Mouse (Mus musculus) Muller cell, postnatal 12 days (primary cell): ENCODE measurements around the gene Ascc2.
"Not testable (repeated sequence)": the region's sequence is repeated elsewhere in the genome, so short reads cannot be mapped to it uniquely, and the experiment has no call there.

Experiments
- DNase-seq: peaks from one replicate; pipeline ENCODE4 v3.0.0-alpha.2; 2015; ENCODE audit errors: inconsistent ontology term

Ascc2 gene

DNA sequence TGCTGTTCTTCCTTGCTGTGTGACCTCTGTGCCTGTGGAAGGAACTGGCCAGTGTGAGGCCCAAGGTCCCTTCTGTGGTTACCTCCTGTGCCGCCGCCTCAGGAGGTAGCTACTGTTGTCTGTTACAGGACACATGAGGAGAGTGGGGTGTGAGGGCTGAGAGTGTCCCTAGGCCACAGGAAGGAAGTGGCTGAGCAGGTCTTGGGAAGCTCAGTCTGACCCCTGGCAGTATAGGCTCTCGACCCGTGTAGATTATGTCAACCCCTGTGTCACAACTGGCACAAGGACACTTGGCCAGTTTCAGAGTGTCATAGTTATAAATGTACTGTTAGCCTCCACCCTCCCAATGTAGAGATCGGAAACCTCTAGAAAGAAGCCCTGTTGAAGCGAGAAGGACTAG is 46.0 kb downstream of the Ascc2 start:
- no peak for DNase-seq

DNA sequence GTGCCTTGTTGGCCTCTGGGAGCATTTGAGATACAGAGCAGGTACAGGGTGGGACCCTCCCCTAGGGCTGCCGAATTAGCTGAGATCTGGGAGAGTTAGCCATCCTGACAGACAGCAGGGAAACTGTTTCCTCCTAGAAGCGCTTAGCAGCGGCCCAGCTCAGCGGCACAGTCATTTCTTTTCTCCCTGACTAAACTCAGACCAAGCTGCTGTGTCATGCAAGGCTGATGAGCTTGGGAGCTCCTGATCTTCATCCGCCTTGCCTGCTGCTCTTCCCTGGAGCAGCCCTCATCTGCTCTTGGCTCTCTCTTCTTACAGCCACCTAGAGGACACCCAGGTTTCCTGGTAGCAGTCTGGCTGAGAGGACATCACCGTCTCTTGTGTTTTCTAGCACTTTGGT is 46.6 kb downstream of the Ascc2 start:
- no peak for DNase-seq

DNA sequence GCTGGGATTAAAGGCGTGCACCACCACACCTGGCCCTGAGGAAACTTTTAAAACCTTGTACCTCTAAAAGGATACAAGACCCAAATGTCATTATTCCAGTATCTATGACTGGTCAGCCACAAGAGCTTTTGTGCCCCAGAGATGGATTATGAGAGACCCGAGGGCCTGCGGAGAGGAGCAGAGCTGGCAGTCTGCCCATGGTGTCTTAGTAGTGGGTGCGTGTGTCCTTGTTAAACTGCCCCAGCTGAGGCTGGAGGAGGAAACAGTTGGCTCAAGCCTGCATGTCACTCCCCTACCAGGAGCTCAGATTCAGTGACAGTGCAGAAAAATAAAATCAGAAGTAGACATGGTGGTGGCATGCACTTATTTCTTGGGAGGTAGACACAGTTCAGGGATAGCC is 47.5 kb downstream of the Ascc2 start:
- no peak for DNase-seq

DNA sequence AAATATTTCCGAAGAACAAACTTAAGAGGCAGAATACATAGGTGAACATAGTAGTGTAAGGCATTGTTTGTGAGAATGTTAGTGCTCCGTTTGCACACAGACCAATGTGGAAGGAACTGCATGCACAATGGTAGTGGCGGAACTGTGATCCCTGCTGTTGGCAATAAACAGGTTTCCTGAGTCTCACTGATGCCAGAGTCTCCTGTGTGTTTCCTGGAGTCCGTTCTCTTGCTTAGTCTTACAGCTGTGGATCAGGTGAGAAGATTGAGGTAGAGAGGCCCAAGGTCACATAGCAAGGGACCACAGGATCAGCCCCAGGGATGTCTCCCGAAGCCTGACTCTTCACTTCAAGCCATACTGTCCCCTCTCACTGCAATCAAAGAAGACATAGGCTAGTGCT is 48.0 kb downstream of the Ascc2 start:
- DNase-seq, result no peak

DNA sequence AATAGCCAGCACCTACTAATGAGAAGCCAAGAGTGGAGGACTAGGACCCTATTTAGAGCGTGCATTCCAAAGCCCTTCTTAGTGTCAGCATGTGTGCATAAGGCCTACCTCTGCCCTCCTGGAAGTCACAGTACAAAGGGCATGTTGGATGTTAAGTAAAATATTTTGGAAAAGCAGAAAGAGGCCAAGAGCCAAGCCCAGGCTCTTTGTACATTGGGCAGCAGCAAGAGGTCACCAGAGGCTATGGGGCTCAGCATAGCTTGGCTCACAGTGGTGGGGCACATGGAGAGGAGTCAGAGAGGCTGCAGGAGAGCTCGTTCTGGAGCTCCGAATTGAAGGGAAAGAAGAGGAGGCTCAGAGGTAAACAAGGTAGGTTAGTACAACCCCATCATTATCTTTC is 49.5 kb downstream of the Ascc2 start:
- no peak for DNase-seq

DNA sequence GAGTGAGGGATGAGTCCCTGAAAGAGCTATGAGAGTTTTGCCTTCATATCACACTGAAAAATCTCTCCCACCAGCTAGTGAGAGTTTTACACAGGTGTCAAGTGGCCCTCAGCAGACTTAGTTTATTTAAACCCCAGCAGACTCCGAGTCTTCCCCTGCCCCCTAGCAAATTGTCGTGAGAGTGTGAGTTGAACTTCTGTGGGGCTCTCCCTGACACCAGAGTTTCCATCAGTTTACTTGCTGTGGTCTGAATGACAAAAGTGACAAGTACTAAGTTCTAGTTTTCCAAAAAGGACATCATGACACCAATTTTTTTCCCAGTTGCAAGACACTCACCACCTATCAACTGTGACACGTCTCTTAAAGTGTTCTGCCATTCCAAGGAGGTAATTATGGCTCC is 50.3 kb downstream of the Ascc2 start:
- DNase-seq, result no peak

DNA sequence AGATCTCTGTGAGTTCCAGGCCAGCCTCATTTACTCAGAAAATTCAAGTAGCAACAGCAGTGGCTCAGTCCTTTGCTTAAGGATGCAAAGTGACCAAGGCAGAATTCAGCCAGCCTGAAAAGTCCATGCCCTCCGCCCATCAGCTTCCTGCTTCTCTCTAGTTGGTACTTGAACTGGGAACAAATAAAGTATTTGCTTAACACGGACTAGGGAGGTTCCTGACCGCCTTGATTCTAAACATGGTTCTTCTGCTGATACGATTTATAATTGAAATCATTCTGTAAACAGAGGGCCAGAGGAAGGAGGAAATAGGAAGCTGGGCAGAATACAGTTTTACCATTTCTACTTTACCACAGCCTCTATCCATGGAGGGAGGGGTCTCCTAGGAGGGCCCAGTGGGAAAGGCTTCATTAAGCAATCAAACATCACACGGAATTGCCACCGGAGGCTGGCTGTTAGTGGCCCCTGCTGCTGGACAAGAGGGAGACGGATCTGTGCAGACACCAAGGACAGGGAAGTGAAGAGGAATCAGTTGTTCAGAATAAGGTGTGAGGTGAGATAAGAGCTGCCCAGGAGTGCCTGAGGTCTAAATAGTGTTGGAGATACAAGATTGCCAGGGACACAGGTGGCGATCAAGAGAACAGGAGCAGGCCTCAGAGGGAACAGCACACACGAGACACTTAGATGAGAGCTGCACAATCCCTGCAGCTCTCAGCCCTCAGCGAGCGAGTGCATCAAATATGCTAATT is 51.3 kb downstream of the Ascc2 start:
- no peak for DNase-seq

DNA sequence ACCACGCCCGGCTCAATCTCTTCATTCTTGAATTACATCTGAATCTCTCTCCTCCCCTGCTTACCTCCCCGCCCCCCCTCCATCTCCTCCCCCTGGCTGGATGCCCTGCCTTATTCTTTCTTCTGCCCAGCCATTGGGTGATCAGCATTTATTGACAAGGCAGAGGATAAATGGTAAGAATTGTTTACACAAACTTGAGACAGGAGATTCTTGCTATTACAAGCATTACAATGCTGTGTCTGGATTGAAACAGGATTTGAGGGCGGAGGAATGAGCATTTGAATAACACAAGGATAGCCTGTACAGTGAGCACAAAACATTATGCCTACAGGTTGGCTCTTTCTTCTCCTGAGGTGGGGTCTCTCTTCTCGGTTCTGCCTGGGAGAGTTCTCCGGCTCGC is 52.8 kb downstream of the Ascc2 start:
- no peak for DNase-seq

DNA sequence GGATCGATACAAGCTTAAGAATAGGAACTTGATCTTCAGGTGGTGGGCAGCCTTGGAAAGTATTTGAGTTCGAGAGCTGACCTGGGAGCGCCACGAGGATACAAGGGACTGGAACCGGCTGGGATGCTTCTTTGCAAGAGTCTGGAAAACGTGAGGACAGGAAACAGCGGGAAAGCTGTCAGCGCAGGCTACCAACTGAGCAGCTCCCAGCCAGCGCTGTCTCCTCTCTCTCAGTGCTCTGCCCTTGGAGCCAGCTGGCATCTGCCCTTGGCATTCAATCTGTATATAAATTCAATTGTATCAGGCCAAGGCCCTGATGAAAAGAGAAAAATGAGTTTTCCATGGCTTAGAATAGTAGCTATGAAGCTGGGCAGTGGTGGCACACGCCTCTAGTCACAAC is 53.7 kb downstream of the Ascc2 start:
- peak; percentile 6 for DNase-seq

DNA sequence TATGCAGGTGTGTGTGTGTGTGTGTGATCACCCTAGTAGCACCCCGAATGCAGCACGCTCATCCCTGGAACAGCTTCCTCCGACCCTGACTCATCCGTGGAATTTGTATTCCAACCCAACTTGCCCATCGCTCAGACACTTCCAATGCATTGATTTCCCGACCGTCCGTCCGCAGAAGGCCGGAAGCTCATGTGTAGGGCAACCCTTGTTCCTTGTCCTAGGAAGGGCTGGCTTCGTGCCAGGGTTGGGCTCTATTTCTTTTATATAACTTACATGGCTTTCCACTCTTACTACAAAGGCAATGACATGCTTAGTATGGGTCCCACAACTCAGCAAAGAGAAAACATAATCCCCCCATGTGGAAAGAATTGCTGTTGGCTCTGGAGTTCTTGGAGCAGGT is 54.6 kb downstream of the Ascc2 start:
- no peak for DNase-seq

DNA sequence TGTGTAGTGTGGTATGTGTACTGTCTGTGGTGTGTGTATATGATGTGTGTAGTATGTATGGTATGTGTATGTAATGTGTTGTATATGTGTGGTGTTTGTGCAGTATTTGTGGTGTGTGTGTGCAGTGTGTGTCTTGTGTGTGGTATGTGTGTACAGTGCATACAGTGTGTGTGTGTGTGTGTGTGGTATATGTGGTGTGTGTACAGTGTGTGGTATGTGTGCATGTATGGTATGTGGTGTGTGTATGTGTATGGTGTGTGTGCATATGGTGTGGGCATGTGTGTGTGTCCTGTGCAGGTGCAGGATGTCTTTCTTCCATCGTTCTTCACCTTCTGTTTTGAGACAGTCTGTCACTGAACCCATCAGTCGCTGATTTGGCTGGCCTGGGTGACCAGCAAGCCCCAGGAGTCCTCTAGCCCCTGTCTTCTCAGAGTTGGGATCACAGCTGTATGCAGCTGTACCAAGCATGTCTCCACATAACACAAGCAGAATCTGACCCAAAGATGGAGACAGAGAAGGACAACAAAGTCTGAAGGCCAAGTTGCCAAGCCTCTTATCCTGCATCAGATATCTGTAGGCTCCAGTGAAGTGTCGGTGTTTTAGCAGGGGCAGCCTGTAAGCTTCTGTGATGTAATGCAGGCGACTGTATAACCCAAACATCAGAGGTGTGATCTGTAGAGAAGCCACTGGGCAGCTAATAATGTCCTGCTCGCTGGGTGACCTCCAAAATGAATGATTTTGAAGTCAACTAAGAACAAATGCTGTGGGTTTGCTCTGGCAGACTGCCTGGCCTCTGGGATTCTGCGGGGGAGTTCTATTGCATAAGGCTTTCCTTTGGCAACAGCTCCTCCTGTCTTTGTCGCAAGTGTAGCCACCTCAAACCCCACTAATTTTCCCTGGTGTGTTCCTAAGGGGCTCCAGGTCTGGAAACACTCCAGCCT is 59.8 kb downstream of the Ascc2 start:
- DNase-seq, result peak; percentile 92

DNA sequence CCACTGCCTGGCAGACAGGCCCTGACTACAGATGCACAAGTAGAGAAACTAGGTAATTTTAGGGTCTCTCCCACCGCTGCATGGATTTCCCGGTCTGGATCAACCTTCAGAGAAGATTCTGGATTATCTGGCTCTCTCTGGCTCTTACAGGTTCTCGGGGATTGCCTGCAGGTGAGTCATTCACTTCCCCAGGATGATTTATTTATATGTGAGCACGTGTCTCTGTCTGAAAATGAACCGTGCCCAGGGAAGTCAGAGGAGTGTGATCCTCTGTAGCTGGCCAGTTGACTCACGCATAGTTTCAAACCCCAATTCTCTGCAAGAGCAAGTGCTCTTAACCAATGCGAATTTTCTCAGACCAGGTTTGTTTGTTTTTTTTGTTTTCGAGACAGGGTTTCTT is 63.2 kb downstream of the Ascc2 start:
- DNase-seq, result no peak

DNA sequence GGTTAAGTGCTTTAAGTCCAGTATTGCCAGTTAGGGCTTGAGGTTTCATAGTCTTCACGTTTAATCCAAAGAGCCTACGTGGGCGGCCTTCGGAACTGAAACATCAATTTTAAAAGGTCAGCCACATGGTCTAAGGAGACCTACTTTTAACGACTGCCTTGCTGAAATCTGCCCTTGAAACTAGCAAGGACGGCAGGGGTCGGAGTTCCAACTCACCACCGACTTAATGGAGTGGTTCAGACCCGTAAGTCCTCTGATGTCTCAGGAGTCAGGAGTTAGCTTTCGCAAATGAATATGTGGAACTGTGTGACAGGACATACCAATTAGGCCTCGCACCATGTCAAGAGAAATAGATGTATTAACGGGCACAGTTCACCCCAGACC is 66.1 kb downstream of the Ascc2 start:
- DNase-seq, result no peak

DNA sequence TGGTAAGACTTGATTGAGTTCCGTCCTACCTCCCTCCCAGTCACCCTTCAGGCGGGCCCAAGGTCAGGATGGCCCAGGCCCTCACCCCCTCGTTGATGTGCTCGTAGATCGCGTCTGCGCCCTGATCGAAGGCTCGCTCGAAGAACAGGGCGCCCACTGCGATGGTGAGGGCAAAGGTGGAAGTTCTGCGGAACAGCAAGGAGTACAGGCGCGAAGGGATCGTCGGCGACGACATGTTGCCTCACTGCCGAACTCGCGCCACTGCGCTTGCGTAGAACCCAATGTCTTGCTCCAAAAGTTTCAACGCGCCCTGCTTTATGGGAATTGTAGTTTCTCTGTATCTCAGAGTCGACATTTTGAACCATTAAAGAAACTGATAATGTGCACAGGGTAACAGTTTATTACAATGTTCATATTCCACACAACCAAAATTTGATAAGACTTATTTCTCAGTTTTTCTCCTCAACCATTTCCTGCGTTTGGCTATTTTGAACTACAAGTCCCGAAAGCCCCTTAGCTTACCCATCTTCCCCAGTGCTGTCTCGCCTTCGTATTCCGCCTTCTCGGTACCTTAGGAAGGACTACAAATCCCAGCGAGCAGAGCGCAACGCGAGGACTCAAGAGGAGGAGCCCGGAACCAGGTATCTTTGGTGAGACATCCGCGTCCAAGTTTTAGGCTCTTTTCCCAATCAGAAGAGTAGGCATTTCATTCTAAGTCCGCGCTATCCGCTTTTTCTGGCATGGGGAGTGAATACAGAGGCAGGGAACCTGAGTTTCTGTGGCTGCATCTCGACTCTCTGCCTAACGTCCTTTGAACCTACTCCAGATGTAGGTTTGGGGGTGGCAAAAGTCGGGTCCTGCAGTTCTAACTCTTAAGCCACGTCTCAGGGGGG is 66.8 kb downstream of the Ascc2 start, which contains the start of the genes Uqcr10 and Zmat5:
Gene Uqcr10 (minus strand): TSS at position 271 of the 893 bp plus-strand sequence.
Gene Zmat5 (plus strand): TSS at position 607 of the 893 bp plus-strand sequence.
- peak; percentile 94 for DNase-seq

DNA sequence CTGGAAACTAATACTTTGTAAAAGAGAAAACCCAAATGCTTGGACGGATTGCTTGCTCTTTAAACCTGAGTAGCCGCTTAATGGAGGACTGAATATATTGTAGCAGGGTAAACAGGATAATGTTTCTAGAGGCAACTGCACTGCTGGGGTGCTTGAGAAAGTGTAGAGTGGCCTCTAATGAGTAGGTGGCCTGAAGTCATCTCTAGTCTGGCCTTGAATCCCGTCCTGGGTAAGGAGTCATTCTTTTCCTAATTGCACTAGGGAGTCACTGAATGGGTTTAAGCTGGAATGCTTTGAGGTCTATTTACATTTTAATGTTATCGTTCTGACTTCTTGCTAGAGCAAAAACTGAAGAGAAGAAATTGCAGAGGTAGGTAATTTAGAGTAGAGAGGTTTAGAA is 67.6 kb downstream of the Ascc2 start:
- no peak for DNase-seq

DNA sequence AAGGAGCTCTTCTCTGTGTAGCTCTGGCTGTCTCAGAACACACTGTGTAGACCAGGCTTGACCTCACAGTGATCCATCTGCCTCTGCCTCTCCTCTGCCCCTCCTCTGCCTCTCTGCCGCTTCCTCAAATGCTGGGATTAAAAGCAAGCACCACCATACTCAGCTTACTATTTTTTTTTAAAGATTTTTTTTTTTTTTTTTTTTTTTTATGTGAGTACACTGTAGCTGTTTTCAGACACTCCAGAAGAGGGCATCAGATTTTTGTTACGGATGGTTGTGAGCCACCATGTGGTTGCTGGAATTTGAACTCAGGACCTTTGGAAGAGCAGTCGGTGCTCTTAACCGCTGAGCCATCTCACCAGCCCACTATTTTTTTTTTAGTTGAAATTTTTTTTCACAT is 72.6 kb downstream of the Ascc2 start:
- not testable (repeated sequence) for DNase-seq

DNA sequence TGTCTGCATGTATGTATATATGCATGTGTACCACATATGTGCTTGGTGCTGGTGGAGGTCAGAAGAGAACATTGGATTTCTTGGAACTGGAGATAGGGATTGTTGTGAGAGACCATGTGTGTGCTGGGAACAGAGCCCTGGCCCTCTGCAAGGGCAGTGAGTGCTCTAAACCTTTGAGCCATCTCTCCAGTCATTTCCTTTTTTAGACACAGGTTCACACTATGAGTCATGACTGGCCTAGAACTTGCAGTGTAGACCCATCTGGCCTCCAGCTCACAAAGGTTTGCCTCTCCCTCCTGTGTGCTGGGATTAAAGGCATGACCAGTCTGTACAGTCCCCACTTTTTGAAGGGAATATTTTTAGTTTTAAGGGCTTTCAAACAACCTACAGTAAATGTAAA is 75.3 kb downstream of the Ascc2 start:
- DNase-seq, result no peak

DNA sequence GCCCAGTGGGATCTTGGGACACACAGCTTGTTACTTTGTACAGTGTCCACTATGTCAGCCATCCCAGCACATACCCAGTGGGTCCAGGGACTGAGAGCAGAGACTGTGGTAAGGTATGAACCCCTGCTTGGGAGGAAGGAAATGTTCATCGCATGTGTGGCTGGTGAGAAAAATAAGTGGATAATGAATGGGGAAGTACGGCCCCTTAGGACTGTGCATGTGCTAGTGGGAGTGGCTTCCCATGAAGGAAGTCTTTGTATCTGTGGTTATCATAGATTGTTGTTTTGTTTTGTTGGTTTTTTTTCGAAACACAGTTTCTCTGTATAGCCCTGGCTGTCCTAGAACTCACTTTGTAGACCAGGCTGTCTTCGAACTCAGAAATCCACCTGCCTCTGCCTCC is 77.2 kb downstream of the Ascc2 start:
- DNase-seq, result no peak

DNA sequence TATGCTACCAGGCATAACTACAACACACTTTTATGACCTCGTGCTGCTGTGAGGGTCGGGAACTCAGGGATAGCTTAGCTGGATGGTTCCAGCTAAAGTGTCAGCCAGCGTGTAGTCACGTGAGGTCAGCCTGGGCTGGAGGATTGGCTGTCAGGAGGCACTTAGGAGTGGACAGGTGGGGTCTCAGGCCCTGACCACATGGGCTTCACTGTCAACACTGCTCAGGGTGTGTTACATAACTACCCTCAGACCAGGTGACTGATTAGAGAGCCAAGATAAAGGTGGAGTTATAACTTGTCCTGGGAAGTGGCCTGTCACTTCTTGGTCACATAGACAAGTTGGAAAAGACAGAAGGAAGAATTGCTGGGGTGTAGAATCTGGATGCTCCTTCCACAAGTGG is 78.0 kb downstream of the Ascc2 start:
- DNase-seq, result no peak

DNA sequence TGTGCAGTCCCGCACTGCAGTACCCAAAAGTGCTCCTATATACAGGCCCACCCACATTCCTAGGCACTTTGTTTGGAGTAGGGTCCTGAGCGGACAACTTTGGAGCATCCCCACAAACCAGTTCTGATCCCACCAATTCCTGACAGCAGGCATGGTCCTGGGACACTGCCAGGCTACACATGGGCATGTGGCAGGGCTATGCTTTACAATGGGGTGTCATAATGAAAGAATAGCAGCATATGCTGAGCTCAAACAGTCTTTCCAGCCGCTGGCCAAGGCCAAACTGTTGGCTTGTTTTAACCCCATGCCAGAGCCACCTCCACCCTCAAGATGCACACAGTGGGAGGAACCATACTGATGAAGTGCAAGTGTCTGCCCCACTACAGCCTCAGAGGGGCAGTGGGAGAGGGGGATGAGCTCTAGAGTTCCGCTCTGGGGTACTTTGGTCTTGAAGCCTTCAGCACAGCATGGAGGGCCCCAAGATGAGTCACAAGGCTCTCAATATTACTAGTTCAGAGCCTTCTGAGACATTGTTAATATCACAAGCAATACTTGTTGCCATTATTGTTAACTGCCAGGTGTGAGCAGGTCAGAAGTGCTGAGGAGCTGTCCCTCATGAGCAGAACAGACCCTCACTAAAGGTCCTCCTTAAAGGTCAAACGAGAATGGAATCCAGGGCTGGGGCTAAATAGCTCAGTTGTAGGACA is 79.1 kb downstream of the Ascc2 start:
- no peak for DNase-seq

DNA sequence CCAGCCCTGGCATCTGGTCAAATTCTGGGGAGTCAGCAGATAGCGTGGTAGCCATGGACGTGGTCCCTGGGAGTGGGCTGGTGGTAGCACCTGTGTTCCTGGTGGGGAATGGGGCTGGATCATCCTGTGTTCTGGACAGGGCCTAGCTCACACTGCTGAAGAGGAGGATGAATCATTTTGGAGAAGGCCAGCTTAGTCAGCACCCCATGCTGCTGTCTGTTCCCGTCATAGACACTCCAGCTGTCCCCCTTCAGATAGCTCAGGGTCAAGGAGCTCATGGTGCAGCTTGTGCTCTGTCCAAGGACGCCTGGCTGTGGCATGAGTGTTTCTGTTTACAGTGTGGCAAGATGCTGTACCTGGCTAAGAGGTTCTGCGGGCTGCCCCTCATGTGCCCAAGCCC is 81.0 kb downstream of the Ascc2 start:
- DNase-seq, result no peak
